Mouse (Mus musculus) hindbrain, embryonic 14.5 days (tissue): ENCODE measurements around the gene Smtnl1. TPM values are rescaled to one million over a fixed set of nuclear protein-coding genes. Genes with fewer than 3 reads are reported as not detected.

Experiments
- ATAC-seq: fragments of 200-750 bp; cut with Nextera tagmentation; 2 replicates; pipeline ENCODE4 v1.8.0; 2017; ENCODE audit warnings: moderate number of reproducible peaks, mild to moderate bottlenecking, moderate TSS enrichment, moderate library complexity; ENCODE audit not compliant: low FRiP score
- DNase-seq: peaks from one replicate; pipeline ENCODE4 v3.0.0-alpha.2; 2015; ENCODE audit warnings: low spot score
- H3K27ac ChIP-seq: fragments of 300-500 bp; sonication (generic); 2 replicates; pipeline ENCODE4 v1.5.1; 2014; ENCODE audit warnings: mild to moderate bottlenecking, moderate library complexity
- H3K27me3 ChIP-seq: fragments of 300-500 bp; sonication (generic); 2 replicates; pipeline ENCODE4 v1.6.1; 2014; ENCODE audit warnings: mild to moderate bottlenecking, low read length, mixed read lengths; ENCODE audit not compliant: control insufficient read depth, insufficient read depth
- H3K36me3 ChIP-seq: fragments of 300-500 bp; sonication (generic); replicated peaks from 2 replicates; pipeline ENCODE4 v1.6.1; 2014; ENCODE audit not compliant: control insufficient read depth, insufficient read depth
- H3K4me1 ChIP-seq: fragments of 300-500 bp; sonication (generic); replicated peaks from 2 replicates; pipeline ENCODE4 v1.6.1; 2014; ENCODE audit warnings: antibody characterized with exemption, low read length, mixed read lengths; ENCODE audit not compliant: control insufficient read depth, insufficient read depth
- H3K4me2 ChIP-seq: fragments of 300-500 bp; sonication (generic); replicated peaks from 2 replicates; pipeline ENCODE4 v1.6.1; 2014; ENCODE audit warnings: mild to moderate bottlenecking, moderate library complexity
- H3K4me3 ChIP-seq: fragments of 300-500 bp; sonication (generic); replicated peaks from 2 replicates; pipeline ENCODE4 v1.5.1; 2014; ENCODE audit warnings: mild to moderate bottlenecking, low read length
- H3K9ac ChIP-seq: fragments of 300-500 bp; sonication (generic); 2 replicates; pipeline ENCODE4 v1.6.1; 2014
- H3K9me3 ChIP-seq: fragments of 300-500 bp; sonication (generic); 2 replicates; pipeline ENCODE4 v1.6.1; 2016; ENCODE audit warnings: low read length; ENCODE audit not compliant: control insufficient read depth
- WGBS: fragments of 180-500 bp; shearing (Covaris S2); extraction: QIAGEN DNeasy Blood & Tissue Kit; methylation state at CpG from one replicate; pipeline ENCODE4 v1.1.7; 2014; 5-methylcytosine and 5-hydroxymethylcytosine counted together
- polyA plus RNA-seq: library from polyadenylated mRNA; unstranded; fragments of >200 nt; fragmentation: Nextera tagmentation; extraction: Ambion mirVana; gene quantifications from 2 replicates; pipeline ENCODE4 v1.2.1, GENCODE M21; 2014

Smtnl1 gene
- not detected in 2 replicates for polyA plus RNA-seq

DNA sequence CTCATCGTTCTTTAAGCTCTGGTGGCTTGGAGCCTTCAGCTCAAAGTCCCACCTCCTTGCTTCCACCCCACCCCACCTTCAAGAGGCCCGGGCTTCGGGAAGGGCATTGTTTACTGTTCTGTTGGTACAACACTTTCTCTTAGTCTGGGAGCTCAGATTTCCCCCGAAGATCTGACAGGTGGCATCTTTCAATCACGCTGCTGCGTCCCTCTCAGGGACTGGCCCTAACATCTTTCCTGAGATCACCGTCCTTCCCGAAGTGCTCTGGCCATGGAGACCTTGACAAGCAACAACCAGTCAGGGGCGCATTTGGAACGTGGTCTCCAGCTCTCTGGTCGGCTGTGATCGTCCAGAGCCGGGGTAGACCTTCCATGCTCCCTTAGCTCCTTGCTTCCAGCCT, at the start of gene Smtnl1:
Gene Smtnl1 (minus strand): TSS at position 101 of the 400 bp plus-strand sequence.
- Histone ChIP-seq H3K4me1 (0 out of 2 replicates have a peak, but pooled peaks cover 2% of the 10 kb centered on the region), H3K9me3 (no peaks in the 10 kb centered on the region), H3K4me3 (no peak within 1 kb of the TSS), H3K27ac (no peak within 1 kb of the TSS), H3K9ac (no peak within 1 kb of the TSS), H3K4me2 (no peak within 1 kb of the TSS), H3K36me3 (no peaks in the 10 kb centered on the region), H3K27me3 (peaks cover 3% of the 10 kb centered on the region; the same call in 1 of the 2 replicates)
- 65% methylated on average over 13 of the region's 13 CpGs for WGBS
- no peak for ATAC-seq
- DNase-seq = no peak

DNA sequence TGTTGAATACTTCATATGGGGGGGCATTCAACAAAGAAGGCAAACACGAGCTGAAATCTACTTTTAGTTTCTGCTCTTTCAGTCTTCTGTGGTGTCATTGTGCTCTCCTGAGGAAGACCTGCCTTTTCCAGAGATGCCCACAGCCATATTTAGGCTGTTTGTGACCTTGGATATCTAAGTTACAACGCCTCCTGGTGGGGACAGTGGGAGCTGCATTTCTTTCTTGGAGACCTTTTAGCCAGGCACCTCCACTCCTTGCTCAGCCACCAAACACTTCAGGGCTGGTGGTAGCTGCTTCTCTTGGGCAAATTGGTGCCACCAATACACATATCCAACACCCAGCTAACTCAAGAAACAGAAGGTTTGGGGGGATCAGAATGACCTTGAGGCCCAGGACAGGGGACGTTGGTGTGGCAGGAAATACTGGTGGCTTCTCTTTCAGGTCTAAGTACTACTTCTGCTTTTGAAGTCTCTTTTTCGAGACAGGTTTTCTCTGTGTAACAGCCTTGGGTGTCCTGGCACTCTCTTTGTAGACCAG, 48.2 kb upstream of the Smtnl1 start:
- DNase-seq = no peak
- H3K4me2 ChIP-seq = no peak overlapping the region
- H3K36me3 ChIP-seq = no peaks in the 10 kb centered on the region; the same call in 1 of the 2 replicates
- ATAC-seq = no peak
- H3K27ac ChIP-seq = no peak overlapping the region
- no peak overlapping the region for H3K4me3 ChIP-seq
- peaks cover 7% of the 10 kb centered on the region for H3K4me1 ChIP-seq
- peaks cover 91% of the 10 kb centered on the region for H3K27me3 ChIP-seq
- 61% methylated on average over 4 of the region's 4 CpGs for WGBS
- no peak overlapping the region for H3K9ac ChIP-seq
- no peaks in the 10 kb centered on the region for H3K9me3 ChIP-seq

DNA sequence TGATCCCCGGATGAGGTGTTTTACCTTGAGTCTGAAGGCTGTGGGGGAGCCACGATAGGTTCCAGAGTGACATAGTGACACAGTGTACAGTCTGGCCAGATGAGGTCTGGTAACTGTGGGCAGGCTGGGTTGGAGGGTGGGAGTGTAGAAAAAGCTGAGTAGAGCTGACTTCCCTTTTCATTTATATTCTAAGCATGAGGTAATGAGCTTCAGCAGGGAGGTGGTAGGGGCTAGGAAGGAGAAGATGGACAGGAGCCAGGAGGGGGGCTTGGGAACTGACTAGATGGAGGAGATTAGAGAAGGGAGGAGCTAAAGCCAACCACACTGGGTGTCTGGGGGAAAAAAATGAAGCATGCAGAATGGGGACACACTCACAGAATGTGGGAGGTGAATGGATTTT, 46.5 kb upstream of the Smtnl1 start:
- 64% methylated on average over 2 of the region's 2 CpGs for WGBS
- peaks cover 78% of the 10 kb centered on the region for H3K27me3 ChIP-seq
- no peaks in the 10 kb centered on the region for H3K9me3 ChIP-seq
- no peaks in the 10 kb centered on the region; the same call in 1 of the 2 replicates for H3K36me3 ChIP-seq
- no peak overlapping the region for H3K9ac ChIP-seq
- no peak overlapping the region for H3K4me2 ChIP-seq
- DNase-seq (no peak), ATAC-seq (no peak)
- H3K4me1 ChIP-seq = peaks cover 9% of the 10 kb centered on the region
- H3K4me3 ChIP-seq = no peak overlapping the region
- H3K27ac ChIP-seq = no peak overlapping the region

DNA sequence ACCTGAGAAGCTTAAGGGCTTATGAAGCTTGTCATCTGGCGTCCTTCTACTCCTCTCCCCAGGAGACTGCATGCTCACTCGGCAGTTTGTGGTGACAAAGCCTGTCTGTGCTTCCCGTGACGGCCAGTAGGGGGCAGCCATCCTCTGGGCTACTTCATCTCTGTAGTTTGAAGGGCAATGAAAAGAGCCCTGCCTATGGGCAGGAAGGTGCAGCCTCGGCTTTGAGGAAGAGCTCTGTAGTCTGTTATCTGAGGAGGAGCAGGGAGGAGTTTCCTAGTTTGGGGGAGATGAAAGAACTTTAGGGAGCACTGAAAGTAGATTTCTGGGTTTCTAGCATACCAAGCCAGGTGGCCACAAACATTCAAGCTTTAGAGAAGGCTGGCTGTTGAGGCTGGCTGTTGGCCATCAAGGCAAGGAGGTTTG, 46.1 kb upstream of the Smtnl1 start:
- Histone ChIP-seq H3K4me3 (no peak overlapping the region), H3K9me3 (no peaks in the 10 kb centered on the region), H3K27ac (no peak overlapping the region), H3K36me3 (no peaks in the 10 kb centered on the region; the same call in 1 of the 2 replicates), H3K4me1 (peaks cover 9% of the 10 kb centered on the region), H3K9ac (no peak overlapping the region), H3K4me2 (no peak overlapping the region), H3K27me3 (peaks cover 73% of the 10 kb centered on the region)
- no peak for DNase-seq
- WGBS = 4% methylated on average over 5 of the region's 5 CpGs
- no peak for ATAC-seq

DNA sequence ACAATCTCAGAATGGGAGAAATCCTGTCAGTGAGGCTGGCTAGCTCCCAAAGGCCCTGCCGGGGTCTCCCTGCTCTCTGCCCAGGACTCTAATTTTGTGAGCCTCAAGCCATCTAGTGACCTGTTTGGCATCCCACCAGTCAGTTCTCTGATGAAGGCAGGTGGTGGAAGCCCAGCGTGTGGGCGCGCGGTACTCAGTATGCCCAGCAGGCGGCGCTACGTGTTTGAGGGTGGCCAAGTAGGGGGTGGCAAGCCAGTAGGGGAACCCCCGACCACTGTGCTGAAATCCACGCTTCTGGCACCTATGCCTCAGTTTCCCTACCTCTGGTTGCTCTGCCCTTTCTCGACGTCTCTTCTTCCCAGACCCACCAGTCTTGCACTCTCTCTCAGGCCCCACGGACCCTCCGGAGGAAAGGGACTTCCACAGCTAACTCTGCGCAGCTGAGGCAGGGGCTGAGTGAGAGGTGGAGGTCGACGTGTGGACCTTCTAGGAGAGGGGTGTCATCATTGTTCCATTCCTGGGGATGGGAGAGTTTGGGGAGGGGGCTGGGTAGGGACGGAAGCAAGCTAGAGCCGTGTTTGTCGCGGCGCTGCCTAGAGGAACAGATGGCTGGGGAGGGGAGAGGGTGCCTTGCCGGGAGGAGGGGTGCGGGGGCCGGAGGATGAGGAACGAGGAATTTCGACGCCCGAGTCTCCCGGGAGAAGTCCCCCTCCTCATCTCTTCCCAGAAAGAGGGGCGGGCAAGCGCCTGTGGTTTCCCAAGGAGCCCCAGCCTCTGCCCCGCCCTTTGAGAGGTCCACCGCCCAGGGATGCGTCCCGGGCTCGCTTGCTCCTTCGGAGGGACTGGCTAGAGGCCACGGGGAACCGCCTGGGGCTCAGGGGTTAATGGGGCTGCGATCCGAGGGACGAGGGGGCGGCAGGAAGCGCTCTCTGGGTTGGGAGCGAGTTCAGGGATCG, 43.4 kb upstream of the Smtnl1 start:
- no peak overlapping the region for H3K27ac ChIP-seq
- no peaks in the 10 kb centered on the region for H3K36me3 ChIP-seq
- peak; percentile 58 for ATAC-seq
- H3K4me3 ChIP-seq = peak overlapping the region; percentile 34
- no peaks in the 10 kb centered on the region for H3K9me3 ChIP-seq
- peak; percentile 67 for DNase-seq
- peak overlapping the region; percentile 39 for H3K9ac ChIP-seq
- peaks cover 9% of the 10 kb centered on the region for H3K4me1 ChIP-seq
- H3K4me2 ChIP-seq = peak overlapping the region; percentile 69
- under 1% methylated on average over 43 of the region's 47 CpGs for WGBS
- peaks cover 47% of the 10 kb centered on the region for H3K27me3 ChIP-seq

DNA sequence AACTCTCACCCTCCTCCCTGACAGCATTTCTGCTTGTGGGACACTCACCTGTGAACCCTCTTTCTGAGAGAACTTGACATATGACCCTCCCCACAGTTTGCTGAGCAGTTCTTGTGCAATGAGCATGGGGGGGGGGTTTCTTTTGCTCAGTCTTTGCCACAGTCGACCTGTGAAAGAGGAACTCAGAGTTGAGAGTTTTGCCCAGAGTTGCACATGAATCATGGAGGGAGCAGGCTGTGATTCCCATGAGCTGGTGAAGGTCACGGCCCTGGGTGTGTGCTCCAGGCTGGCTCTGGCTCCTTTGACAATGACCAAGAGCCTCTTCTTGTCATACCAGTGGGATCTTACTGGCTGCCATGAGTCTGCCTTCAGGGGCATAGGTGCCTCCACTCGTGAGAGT, 39.8 kb upstream of the Smtnl1 start:
- Histone ChIP-seq H3K36me3 (no peaks in the 10 kb centered on the region), H3K27ac (no peak overlapping the region), H3K27me3 (peaks cover 16% of the 10 kb centered on the region), H3K9ac (no peak overlapping the region), H3K4me1 (peaks cover 9% of the 10 kb centered on the region), H3K4me3 (no peak overlapping the region), H3K9me3 (no peaks in the 10 kb centered on the region), H3K4me2 (no peak overlapping the region)
- no peak for DNase-seq
- 88% methylated on average over 3 of the region's 3 CpGs for WGBS
- no peak for ATAC-seq

DNA sequence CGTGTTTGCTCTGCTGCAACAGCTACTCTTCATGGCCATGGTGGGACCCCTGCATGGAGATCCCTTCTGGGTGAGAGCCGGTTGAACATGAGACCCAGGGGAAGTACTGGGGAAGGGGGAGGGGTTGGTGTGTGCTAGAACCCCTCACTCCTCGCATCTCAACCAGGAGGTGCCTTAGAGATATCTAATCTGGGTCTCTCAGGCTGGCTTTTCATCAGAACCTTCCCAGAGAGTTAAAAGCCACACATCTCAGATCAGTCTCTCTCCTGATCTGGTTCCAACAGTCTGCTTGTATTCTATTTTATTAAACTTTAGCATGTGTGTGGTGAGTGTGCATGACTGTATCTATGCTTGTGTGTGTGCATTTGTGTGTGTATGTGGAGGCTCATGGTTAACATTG, 39.0 kb upstream of the Smtnl1 start:
- 84% methylated on average over 3 of the region's 3 CpGs for WGBS
- ATAC-seq = no peak
- H3K4me2 ChIP-seq = no peak overlapping the region

DNA sequence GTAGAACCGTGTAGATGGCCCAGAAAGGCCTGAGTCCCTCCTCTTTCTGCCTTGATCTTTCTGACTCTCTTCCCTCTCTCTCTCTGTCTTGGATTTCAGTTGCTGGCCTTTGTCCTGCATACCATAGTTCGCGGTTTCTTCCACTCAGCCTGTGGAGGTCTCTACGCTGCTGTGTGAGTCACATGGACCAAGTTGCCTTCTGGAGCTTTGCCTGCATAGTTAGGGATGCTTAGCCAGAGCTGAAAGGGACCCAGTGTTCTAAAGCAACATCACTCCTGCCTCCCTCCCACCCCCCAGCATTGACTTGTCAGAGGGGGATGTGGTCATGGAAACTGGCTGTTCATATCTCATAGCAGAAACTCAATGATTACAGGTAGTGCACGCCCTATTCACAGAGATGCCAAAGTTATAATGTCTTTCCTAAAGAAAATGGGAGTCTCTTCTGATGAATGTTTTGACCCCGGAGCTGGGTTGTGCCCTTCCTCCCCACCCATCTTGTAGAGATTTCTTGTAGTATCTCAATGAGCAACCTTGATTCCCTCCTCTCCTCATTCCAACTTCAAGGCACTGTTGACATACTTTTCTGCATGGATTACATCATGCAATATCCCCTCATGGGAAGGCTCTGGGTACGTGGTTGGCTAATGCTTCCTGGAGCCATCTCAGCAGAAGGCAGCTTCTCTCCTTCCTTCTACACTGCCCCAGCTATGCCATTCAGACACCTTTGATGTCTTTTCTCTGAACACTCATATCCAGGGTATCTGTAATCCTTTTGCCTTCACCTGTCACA, 37.7 kb upstream of the Smtnl1 start:
- ATAC-seq (no peak), DNase-seq (no peak)
- Histone ChIP-seq H3K4me3 (no peak overlapping the region), H3K27me3 (no peaks in the 10 kb centered on the region), H3K9me3 (no peaks in the 10 kb centered on the region), H3K4me1 (no peaks in the 10 kb centered on the region), H3K36me3 (no peaks in the 10 kb centered on the region), H3K4me2 (no peak overlapping the region), H3K9ac (no peak overlapping the region), H3K27ac (no peak overlapping the region)
- 81% methylated on average over 7 of the region's 7 CpGs for WGBS

More for the DNA sequence above, 39.0 kb upstream of the Smtnl1 start:
- H3K36me3 ChIP-seq = no peaks in the 10 kb centered on the region
- H3K4me1 ChIP-seq = peaks cover 9% of the 10 kb centered on the region
- H3K4me3 ChIP-seq = no peak overlapping the region
- H3K27me3 ChIP-seq = peaks cover 8% of the 10 kb centered on the region
- no peaks in the 10 kb centered on the region for H3K9me3 ChIP-seq
- DNase-seq = no peak
- H3K9ac ChIP-seq = no peak overlapping the region
- no peak overlapping the region for H3K27ac ChIP-seq

DNA sequence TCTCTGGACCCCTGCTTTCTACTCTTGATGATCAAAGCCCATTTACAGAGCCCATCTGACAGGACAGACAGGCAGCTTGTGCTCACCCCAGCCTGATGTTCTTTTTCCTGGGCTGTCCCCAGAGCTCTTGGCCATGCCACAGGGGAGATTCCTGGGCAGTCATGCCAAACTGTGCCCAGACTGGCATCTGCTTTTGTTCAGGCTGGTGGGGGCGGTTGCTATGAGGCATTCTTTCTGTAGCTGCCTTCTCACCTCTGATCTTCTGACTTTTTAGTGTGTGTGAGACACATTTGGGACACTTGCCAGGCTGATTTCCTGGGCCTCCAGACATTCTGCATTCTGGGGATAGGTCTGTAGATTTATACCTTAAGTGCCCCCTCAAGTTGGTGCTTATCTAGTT, 36.1 kb upstream of the Smtnl1 start:
- Histone ChIP-seq H3K4me2 (no peak overlapping the region), H3K9ac (no peak overlapping the region), H3K27ac (no peak overlapping the region), H3K4me3 (no peak overlapping the region), H3K4me1 (no peaks in the 10 kb centered on the region), H3K9me3 (no peaks in the 10 kb centered on the region), H3K36me3 (no peaks in the 10 kb centered on the region), H3K27me3 (no peaks in the 10 kb centered on the region)
- DNase-seq (no peak), ATAC-seq (no peak)
- WGBS = 91% methylated on average over 1 of the region's 1 CpGs
